Mouse (Mus musculus): Measurements from ENCODE around the gene Edc4. TPM values are rescaled to one million over a fixed set of nuclear protein-coding genes. Genes with fewer than 3 reads are reported as not detected.

Gene Edc4
- polyA plus RNA-seq, 1 experiment from 2014 or later, result 75.7 TPM

Other genes with a start within 250 kb of the Edc4 start
- 149 and 160 TPM in 2 replicates for gene Ctcf, start 244.3 kb upstream of the Edc4 start, polyA plus RNA-seq (2016; fragmentation: Nextera tagmentation; extraction: Ambion mirVana)
- gene Agrp, start 243.5 kb upstream of the Edc4 start, polyA plus RNA-seq (2016; fragmentation: Nextera tagmentation; extraction: Ambion mirVana), result 0.97 and 1.4 TPM in 2 replicates
- 0.58 and 0.59 TPM in 2 replicates for gene Carmil2, start 194.6 kb upstream of the Edc4 start, polyA plus RNA-seq (2016; fragmentation: Nextera tagmentation; extraction: Ambion mirVana)
- 75.3 and 76.7 TPM in 2 replicates for gene Acd, start 179.8 kb upstream of the Edc4 start, polyA plus RNA-seq (2016; fragmentation: Nextera tagmentation; extraction: Ambion mirVana)
- gene Pard6a, start 179.7 kb upstream of the Edc4 start, polyA plus RNA-seq (2016; fragmentation: Nextera tagmentation; extraction: Ambion mirVana), result 14.6 and 16.1 TPM in 2 replicates
- gene 4933405L10Rik, start 173.2 kb upstream of the Edc4 start, polyA plus RNA-seq (2016; fragmentation: Nextera tagmentation; extraction: Ambion mirVana), result 0.25 TPM in 1 of 2 replicates, not detected in the other
- gene Enkd1, start 172.7 kb upstream of the Edc4 start, polyA plus RNA-seq (2016; fragmentation: Nextera tagmentation; extraction: Ambion mirVana), result 34.9 and 35.9 TPM in 2 replicates
- 29.0 and 30.2 TPM in 2 replicates for gene Gfod2, start 122.2 kb upstream of the Edc4 start, polyA plus RNA-seq (2016; fragmentation: Nextera tagmentation; extraction: Ambion mirVana)
- 14.9 and 17.2 TPM in 2 replicates for gene Ranbp10, start 53.5 kb upstream of the Edc4 start, polyA plus RNA-seq (2016; fragmentation: Nextera tagmentation; extraction: Ambion mirVana)
- gene Tsnaxip1, start 53.1 kb upstream of the Edc4 start, polyA plus RNA-seq (2016; fragmentation: Nextera tagmentation; extraction: Ambion mirVana), result 0.17 and 0.56 TPM in 2 replicates
- 55.3 and 59.2 TPM in 2 replicates for gene Cenpt, start 27.6 kb upstream of the Edc4 start, polyA plus RNA-seq (2016; fragmentation: Nextera tagmentation; extraction: Ambion mirVana)
- 85.6 and 96.3 TPM in 2 replicates for gene Thap11, start 25.7 kb upstream of the Edc4 start, polyA plus RNA-seq (2016; fragmentation: Nextera tagmentation; extraction: Ambion mirVana)
- 253 and 266 TPM in 2 replicates for gene Nutf2, start 20.3 kb upstream of the Edc4 start, polyA plus RNA-seq (2016; fragmentation: Nextera tagmentation; extraction: Ambion mirVana)
- gene Nrn1l, start 12.7 kb downstream of the Edc4 start, polyA plus RNA-seq (2016; fragmentation: Nextera tagmentation; extraction: Ambion mirVana), result 0.38 and 0.77 TPM in 2 replicates
- gene Pskh1, start 19.6 kb downstream of the Edc4 start, polyA plus RNA-seq (2016; fragmentation: Nextera tagmentation; extraction: Ambion mirVana), result 43.0 and 48.2 TPM in 2 replicates
- gene Ctrl, start 53.0 kb downstream of the Edc4 start, polyA plus RNA-seq (2016; fragmentation: Nextera tagmentation; extraction: Ambion mirVana), result 1.3 and 1.6 TPM in 2 replicates
- 24.1 and 26.9 TPM in 2 replicates for gene Psmb10, start 57.6 kb downstream of the Edc4 start, polyA plus RNA-seq (2016; fragmentation: Nextera tagmentation; extraction: Ambion mirVana)
- 2.2 and 2.3 TPM in 2 replicates for gene Lcat, start 62.5 kb downstream of the Edc4 start, polyA plus RNA-seq (2016; fragmentation: Nextera tagmentation; extraction: Ambion mirVana)
- 35.5 and 42.8 TPM in 2 replicates for gene Slc12a4, start 85.2 kb downstream of the Edc4 start, polyA plus RNA-seq (2016; fragmentation: Nextera tagmentation; extraction: Ambion mirVana)
- not detected in 2 replicates for gene Dpep3, start 98.5 kb downstream of the Edc4 start, polyA plus RNA-seq (2016; fragmentation: Nextera tagmentation; extraction: Ambion mirVana)
- gene Dus2, start 110.5 kb downstream of the Edc4 start, polyA plus RNA-seq (2016; fragmentation: Nextera tagmentation; extraction: Ambion mirVana), result 23.8 and 24.4 TPM in 2 replicates
- gene Dpep2nb, start 125.1 kb downstream of the Edc4 start, polyA plus RNA-seq (2016; fragmentation: Nextera tagmentation; extraction: Ambion mirVana), result 0.26 TPM in 1 of 2 replicates, not detected in the other
- gene Ddx28, start 131.0 kb downstream of the Edc4 start, polyA plus RNA-seq (2016; fragmentation: Nextera tagmentation; extraction: Ambion mirVana), result 21.0 and 22.9 TPM in 2 replicates
- 9.1 and 9.2 TPM in 2 replicates for gene Nfatc3, start 178.0 kb downstream of the Edc4 start, polyA plus RNA-seq (2016; fragmentation: Nextera tagmentation; extraction: Ambion mirVana)

Measured in limb, embryonic 12.5 days (tissue).